Mouse (Mus musculus): ENCODE results near the gene Cdc34. TPM values are rescaled to one million over a fixed set of nuclear protein-coding genes. Genes with fewer than 3 reads are reported as not detected.

The Cdc34 gene
- total and polyA plus RNA-seq, 2 experiments from 2014 or later, result 72.5 to 99.4 TPM

GRCm38 (mm10) chr10:79688720-79689119 is 6.7 kb downstream of the Cdc34 start, which contains the start of gene Gzmm:
Gene Gzmm, plus strand, starts transcription at chr10:79689020.
- WGBS, result 87% methylated on average over 4 of the region's 4 CpGs
- Histone ChIP-seq H3K27ac (ENCODE audit: low read depth, low read length) (no peak within 1 kb of the TSS), H3K9me3 (ENCODE audit: low read length) (no peaks in the 10 kb centered on the region), H3K9ac (replicated peaks; ENCODE audit: low read length, poor library complexity, severe bottlenecking) (no peak within 1 kb of the TSS), H3K4me2 (ENCODE audit: low read depth, low read length, poor library complexity, severe bottlenecking) (no peak within 1 kb of the TSS), H3K4me3 (ENCODE audit: low read depth, low read length) (no peak within 1 kb of the TSS), H3K36me3 (ENCODE audit: insufficient read depth, low read length) (peaks cover 45% of the 10 kb centered on the region), H3K4me1 (ENCODE audit: insufficient read depth, low read length) (peaks cover 5% of the 10 kb centered on the region), H3K27me3 (ENCODE audit: insufficient read depth, low read length) (no peaks in the 10 kb centered on the region)
- TF ChIP-seq CTCF (IDR thresholded peaks at IDR 0.05), result no peak
- ATAC-seq (ENCODE audit: low FRiP score) (no peak), DNase-seq (ENCODE audit: low spot score) (no peak)

GRCm38 (mm10) chr10:79689178-79689577 is 7.2 kb downstream of the Cdc34 start:
- Histone ChIP-seq H3K36me3 (ENCODE audit: insufficient read depth, low read length) (peaks cover 45% of the 10 kb centered on the region), H3K4me1 (ENCODE audit: insufficient read depth, low read length) (0 out of 2 replicates have a peak, but pooled peaks cover under 1% of the 10 kb centered on the region), H3K9me3 (ENCODE audit: low read length) (no peaks in the 10 kb centered on the region), H3K27ac (ENCODE audit: low read depth, low read length) (no peak overlapping the region), H3K4me3 (ENCODE audit: low read depth, low read length) (no peak overlapping the region), H3K27me3 (ENCODE audit: insufficient read depth, low read length) (no peaks in the 10 kb centered on the region), H3K9ac (replicated peaks; ENCODE audit: low read length, poor library complexity, severe bottlenecking) (no peak overlapping the region), H3K4me2 (ENCODE audit: low read depth, low read length, poor library complexity, severe bottlenecking) (no peak overlapping the region)
- TF ChIP-seq CTCF (IDR thresholded peaks at IDR 0.05), result no peak
- DNase-seq (ENCODE audit: low spot score), result no peak
- WGBS, result 98% methylated on average over 3 of the region's 3 CpGs
- ATAC-seq (ENCODE audit: low FRiP score), result no peak

- no peak for DNase-seq (ENCODE audit: low spot score)
- Histone ChIP-seq H3K27me3 (ENCODE audit: insufficient read depth, low read length) (no peaks in the 10 kb centered on the region), H3K4me3 (ENCODE audit: low read depth, low read length) (no peak overlapping the region), H3K27ac (ENCODE audit: low read depth, low read length) (no peak overlapping the region), H3K36me3 (ENCODE audit: insufficient read depth, low read length) (peaks cover 20% of the 10 kb centered on the region), H3K4me2 (ENCODE audit: low read depth, low read length, poor library complexity, severe bottlenecking) (no peak overlapping the region), H3K4me1 (ENCODE audit: insufficient read depth, low read length) (no peaks in the 10 kb centered on the region), H3K9me3 (ENCODE audit: low read length) (no peaks in the 10 kb centered on the region), H3K9ac (replicated peaks; ENCODE audit: low read length, poor library complexity, severe bottlenecking) (no peak overlapping the region)
- peak; percentile 46 for TF ChIP-seq CTCF (IDR thresholded peaks at IDR 0.05)
- no peak for ATAC-seq (ENCODE audit: low FRiP score)
- 98% methylated on average over 2 of the region's 2 CpGs for WGBS
These were observed 10.1 kb downstream of the Cdc34 start for GRCm38 (mm10) chr10:79691986-79692548.

- Histone ChIP-seq H3K4me2 (ENCODE audit: low read depth, low read length, poor library complexity, severe bottlenecking) (no peak overlapping the region), H3K27ac (ENCODE audit: low read depth, low read length) (no peak overlapping the region), H3K36me3 (ENCODE audit: insufficient read depth, low read length) (peaks cover 6% of the 10 kb centered on the region), H3K4me1 (ENCODE audit: insufficient read depth, low read length) (no peaks in the 10 kb centered on the region), H3K4me3 (ENCODE audit: low read depth, low read length) (no peak overlapping the region), H3K27me3 (ENCODE audit: insufficient read depth, low read length) (no peaks in the 10 kb centered on the region), H3K9ac (replicated peaks; ENCODE audit: low read length, poor library complexity, severe bottlenecking) (no peak overlapping the region), H3K9me3 (ENCODE audit: low read length) (no peaks in the 10 kb centered on the region)
- WGBS, result 79% methylated on average over 12 of the region's 12 CpGs
- no peak for DNase-seq (ENCODE audit: low spot score)
- no peak for TF ChIP-seq CTCF (IDR thresholded peaks at IDR 0.05)
- ATAC-seq (ENCODE audit: low FRiP score), result no peak
These were observed 11.8 kb downstream of the Cdc34 start for GRCm38 (mm10) chr10:79693580-79694378.

GRCm38 (mm10) chr10:79694379-79694655 is 12.3 kb downstream of the Cdc34 start:
- Histone ChIP-seq H3K4me3 (ENCODE audit: low read depth, low read length) (no peak overlapping the region), H3K9ac (replicated peaks; ENCODE audit: low read length, poor library complexity, severe bottlenecking) (no peak overlapping the region), H3K27me3 (ENCODE audit: insufficient read depth, low read length) (no peaks in the 10 kb centered on the region), H3K36me3 (ENCODE audit: insufficient read depth, low read length) (peaks cover under 1% of the 10 kb centered on the region; the same call in 1 of the 2 replicates), H3K9me3 (ENCODE audit: low read length) (no peaks in the 10 kb centered on the region), H3K4me1 (ENCODE audit: insufficient read depth, low read length) (no peaks in the 10 kb centered on the region), H3K4me2 (ENCODE audit: low read depth, low read length, poor library complexity, severe bottlenecking) (no peak overlapping the region), H3K27ac (ENCODE audit: low read depth, low read length) (no peak overlapping the region)
- no peak for DNase-seq (ENCODE audit: low spot score)
- WGBS, result 82% methylated on average over 6 of the region's 6 CpGs
- no peak for TF ChIP-seq CTCF (IDR thresholded peaks at IDR 0.05)
- ATAC-seq (ENCODE audit: low FRiP score), result no peak

Measured in midbrain, postnatal 0 days (tissue).